Mouse (Mus musculus) megakaryocyte, adult 5-6 weeks (primary cell): ENCODE measurements around the gene Hnrnpl. TPM values are rescaled to one million over a fixed set of nuclear protein-coding genes. Genes with fewer than 3 reads are reported as not detected.

Experiments
- ATAC-seq: 2 replicates; pipeline ENCODE4 v1.8.0; 2016; ENCODE audit warnings: mild to moderate bottlenecking, inconsistent platforms; ENCODE audit not compliant: poor library complexity, severe bottlenecking
- total RNA-seq, 2 experiments: library from RNA; stranded (forward) in 1 of 2; stranded (reverse) in 1 of 2; fragments of 153-499, 151-499 nt in 1 of 2; fragments of 221-1000, 200-1000 nt in 1 of 2; gene quantifications; 2 replicates each; pipeline versions ENCODE4 v1.2.3 to v1.2.4; 2015 to 2017

The Hnrnpl gene
- total RNA-seq, 2 experiments from 2014 or later, result 187 to 307 TPM

- ATAC-seq, result no peak
Measured at GRCm38 (mm10) chr7:28811640-28812275, 3.4 kb downstream of the Hnrnpl start.

DNA sequence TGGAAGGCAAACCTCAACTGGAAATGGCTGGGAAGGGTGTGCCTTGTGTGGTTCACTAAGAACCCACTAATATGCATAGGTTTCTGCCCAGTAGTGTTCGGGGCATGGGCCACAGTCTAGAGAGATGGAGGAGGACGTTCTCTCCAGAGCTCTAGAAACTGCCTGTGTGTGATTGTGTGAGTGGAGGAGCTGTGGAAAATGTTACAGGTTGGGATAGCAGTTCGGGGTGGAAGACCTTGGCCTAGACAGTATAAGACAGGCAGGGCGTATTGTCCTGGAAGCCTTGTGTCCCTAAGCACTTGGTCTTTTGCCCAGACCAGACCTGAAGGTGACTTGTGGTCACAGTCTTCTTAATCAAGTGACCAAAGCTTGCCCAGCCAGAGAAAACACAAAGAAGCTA is 4.1 kb downstream of the Hnrnpl start:
- no peak for ATAC-seq

DNA sequence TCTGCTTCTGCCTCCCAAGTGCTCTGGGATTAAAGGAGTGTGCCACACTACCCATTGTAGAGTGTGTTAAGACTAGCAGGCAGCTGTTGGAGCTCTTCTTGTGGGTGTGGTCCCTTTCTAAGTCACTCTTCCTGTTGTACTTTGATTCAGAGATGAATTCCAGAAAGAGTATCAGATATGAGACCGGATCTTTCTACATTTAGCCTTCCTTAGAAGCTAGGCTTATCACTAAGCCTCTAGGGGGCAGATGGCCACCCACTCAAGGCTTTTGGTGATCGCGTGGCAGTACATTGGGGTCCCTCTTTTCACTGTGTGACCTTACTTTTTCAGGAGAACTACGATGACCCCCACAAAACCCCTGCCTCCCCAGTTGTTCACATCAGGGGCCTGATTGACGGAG is 4.6 kb downstream of the Hnrnpl start:
- no peak for ATAC-seq

DNA sequence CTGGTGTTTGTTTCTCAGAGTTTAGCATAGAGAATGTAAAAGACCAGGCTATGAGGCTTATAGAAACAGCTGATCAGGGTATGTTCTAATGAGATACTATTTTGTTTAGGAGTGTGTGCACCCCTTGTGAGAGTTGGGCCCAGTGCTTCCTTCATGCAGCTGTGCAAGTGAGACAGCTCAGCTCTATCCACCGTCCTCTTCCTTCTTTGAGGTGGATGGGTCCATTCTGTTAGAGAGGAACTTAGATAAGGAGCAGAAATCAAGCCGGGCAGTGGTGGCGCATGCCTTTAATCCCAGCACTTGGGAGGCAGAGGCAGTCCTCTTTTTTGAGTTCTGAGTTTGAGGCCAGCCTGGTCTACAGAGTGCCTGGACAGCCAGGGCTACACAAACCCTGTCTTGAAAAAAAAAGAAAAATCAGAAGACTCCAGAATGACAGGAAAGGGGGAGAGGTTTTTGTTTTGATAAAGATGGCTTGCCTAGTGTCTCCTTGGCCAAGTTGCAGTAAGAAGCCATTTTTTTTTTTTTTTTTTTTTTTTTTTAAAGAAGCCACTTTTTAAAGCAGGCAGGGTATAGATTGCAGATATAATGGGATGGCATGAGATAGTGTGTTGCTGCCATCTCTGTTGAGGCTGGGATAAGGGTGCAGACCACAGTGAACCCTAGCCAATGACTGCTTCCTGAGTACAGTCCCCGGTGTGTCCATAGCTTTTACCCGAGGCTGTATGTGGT is 6.1 kb downstream of the Hnrnpl start:
- no peak for ATAC-seq

- no peak for ATAC-seq
Measured at GRCm38 (mm10) chr7:28815230-28815629, 6.9 kb downstream of the Hnrnpl start.

DNA sequence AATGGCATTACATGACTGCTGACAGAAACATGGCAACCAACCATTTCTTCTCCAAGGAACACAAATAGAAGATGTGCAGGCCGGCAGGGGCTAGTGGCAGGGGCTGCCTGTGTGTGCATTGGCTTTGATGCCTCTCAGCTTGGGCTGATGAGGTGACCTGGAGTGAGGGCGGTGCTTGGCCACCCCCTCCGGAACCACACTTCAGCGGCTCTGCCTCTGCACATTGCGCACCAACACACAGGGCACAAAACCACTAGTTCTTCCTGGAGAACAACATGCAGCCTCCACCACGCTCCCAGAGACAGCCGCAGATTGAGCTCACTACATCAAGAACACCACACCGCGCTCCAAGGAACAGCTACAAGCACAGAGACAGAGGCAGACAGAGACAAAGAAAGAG is 7.9 kb downstream of the Hnrnpl start:
- ATAC-seq, result no peak

- ATAC-seq, result no peak
Measured at GRCm38 (mm10) chr7:28816920-28817319, 8.6 kb downstream of the Hnrnpl start.

DNA sequence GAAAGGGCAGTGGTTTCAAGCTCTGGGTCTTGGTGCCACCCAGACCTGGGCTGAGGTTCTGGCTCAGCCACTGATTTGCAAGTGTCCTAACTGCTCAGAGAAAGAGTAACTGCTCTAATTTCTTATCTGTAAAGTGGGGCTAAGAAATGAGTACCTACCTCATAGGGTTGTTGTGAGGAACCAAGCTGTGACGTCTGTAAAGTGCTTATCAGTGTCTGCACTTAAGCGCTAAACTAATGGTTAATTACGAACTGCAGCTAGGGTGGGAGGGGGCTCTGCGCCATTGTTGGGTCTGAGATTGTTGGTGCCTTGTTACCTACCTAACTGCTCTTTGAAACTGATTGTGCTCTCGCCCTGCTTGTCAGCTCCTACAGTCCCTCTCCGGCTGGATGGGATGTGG is 9.2 kb downstream of the Hnrnpl start:
- no peak for ATAC-seq

DNA sequence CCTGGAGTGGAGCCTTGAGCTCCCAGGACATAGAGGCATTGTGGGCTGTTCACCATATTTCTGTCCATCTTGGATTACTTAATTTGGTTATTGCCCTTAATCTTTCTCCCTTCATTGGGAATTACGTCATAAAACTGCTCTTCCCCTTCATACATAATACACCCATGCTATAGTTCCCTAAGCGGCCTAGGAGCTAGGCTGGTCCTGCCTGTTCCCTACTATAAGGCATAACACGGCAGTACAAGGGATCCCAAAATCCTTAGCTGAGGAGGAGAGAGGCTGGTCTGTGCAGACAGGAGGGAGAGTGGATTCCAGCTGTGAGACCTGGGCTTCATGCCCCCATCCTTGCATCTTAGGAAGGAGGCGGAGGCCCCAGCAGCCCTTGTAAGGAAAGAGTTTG is 9.6 kb downstream of the Hnrnpl start:
- no peak for ATAC-seq

GRCm38 (mm10) chr7:28818436-28818835 is 10.1 kb downstream of the Hnrnpl start:
- ATAC-seq, result no peak

- no peak for ATAC-seq
Measured at GRCm38 (mm10) chr7:28818861-28819452, 10.6 kb downstream of the Hnrnpl start.

DNA sequence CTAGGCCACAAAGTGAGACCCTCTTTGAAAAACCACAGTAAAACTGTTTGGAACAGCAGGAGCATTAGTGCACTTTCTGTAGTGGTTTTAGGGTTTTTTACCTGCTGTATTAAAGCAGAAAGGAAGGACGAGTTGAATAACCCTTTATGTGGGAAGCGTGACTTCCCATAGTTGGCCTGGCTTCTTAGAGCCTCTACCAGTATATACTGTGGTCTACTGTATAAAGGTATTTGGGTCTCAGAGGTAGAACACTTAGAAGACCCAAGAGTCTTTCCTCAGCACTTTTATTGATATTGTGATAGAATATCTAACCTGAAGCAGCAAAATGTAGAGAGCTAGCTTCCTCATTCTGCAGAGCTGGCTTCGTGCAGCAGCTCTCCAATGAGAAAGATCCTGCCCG is 11.2 kb downstream of the Hnrnpl start:
- no peak for ATAC-seq

- no peak for ATAC-seq
Measured at GRCm38 (mm10) chr7:28820358-28821260, 12.3 kb downstream of the Hnrnpl start.

GRCm38 (mm10) chr7:28821261-28821831 is 13.0 kb downstream of the Hnrnpl start:
- ATAC-seq, result no peak

DNA sequence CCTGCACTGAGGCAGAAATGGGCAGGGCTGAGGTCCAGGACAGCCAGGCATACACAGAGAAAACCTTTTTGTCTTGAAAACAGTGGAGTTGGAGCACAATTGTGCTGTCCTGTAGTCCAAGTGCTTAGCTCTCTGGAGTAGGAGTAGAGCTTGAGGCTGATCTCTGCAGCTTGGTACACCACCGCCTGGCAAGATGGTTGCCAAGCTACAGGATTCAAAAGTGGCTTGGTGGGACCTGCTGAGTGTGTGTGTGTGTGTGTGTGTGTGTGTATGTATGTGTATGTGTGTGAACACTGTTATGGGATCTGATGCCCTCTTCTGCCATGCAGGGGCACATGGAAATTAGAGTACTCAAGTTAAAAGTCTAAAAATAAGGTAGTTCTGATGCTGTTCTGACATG is 14.2 kb downstream of the Hnrnpl start:
- no peak for ATAC-seq

DNA sequence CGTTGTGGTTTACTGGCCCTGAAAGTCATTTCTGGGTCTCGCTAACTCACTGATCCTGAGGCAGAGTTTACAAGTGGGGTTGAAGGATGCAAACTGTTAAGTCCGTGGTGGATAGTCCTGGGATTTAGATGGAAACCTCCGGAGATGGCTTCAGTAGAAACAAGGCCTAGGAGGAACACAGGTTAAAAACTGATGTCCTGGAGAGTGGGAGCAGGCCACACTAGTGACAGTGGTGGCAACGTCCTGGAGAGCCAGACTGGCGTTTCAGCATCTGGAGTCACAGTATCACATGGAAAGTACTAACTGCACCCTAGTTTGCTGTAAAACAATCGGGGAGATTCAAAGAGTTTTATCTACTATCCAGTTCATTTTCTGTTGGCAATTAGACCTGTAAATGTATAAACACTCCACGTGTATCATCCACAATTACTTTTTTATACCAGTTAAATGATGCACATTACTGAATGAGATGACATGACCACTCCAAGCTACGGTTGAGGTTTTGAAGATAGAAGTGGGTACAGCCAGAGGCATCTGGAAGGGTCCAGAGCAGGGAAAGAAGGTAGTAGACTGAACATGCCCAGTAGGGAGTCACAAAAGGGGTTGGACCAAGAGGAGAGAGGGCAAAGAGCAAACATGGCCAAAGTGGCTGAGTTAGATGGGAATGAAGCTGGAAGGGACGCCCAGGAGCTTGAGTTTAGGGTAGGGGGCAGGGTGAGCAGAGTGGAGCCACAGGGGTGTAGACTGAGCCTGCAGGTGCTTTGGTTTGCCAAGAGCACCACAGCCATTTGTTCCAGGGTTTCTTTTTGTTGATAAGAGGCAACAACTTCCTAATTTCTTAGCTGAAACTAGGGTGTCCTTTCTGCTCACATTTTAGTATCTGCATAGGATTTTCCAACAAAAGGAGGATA is 14.9 kb downstream of the Hnrnpl start:
- no peak for ATAC-seq

- ATAC-seq, result no peak
Measured at GRCm38 (mm10) chr7:28823932-28824331, 15.6 kb downstream of the Hnrnpl start.

DNA sequence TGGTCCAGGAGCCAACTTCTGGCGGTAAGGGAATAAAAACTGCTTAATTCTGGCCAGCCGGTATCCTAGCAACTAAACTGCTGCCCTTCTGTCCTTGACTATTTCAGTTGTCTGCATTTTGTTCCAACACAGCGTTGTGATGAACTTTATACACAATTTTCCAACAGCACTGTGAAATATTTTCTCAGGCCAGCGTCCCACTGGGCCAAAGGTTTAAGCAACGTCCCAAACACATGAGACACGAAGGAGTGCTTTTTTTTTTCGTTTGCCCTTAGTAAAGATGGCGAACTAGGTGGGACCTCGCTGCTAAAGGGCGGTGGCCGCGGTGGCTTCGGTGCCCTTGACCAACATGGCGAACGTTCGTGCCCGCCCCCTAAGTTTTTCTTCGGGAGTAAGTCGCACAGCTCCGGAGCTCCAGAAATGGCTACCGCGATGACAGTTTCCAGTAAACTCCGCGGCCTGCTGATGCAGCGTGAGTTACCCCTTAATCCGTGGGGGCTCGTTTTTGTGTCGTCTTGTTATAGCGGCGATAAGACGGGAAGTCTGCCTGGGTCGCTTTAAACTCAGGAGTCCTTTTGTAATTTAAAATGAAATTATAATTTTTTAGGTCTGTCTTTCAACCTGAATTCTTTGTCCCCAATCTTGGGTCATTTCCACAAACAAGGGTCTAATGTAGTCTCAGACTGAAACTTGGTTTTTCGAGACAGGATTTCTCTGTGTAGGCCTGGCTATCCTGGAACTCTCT is 16.8 kb downstream of the Hnrnpl start, which contains the start of gene Ech1:
Ech1 (plus strand) TSS at position 277 of the 745 bp plus-strand sequence.
- ATAC-seq, result peak; percentile 98
